Mouse (Mus musculus) megakaryocyte, embryonic 14.5 days (primary cell): ENCODE measurements around the gene Ap3d1.

Source experiments
- FLI1 ChIP-seq: IDR thresholded peaks from 2 replicates; pipeline ENCODE4 v1.6.1; 2012; ENCODE audit warnings: low read length, inconsistent platforms, mixed read lengths
- GATA1 ChIP-seq: IDR thresholded peaks from 3 replicates; pipeline ENCODE4 v1.6.1; 2012; ENCODE audit warnings: mixed read lengths, low read length, inconsistent platforms, borderline replicate concordance

DNA sequence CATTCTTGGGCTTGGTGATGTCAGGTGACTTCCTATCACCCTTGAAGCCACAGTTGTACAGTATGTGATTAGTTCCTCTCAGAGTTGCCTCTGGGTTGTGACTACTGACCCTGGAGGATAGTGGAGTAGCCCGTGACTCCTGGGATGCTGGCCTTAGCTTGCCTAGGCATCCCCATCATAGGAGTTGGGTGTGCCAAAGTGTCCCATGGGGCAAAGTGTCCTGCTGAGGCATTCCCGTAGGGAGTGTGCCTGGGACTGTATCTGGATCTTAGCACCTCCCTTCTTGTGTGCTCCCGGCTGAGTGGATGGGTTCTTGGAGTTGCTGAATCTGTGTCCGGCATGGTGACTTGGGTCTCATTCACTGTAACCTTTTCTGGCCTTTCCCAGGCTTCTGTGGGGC is 32.9 kb upstream of the Ap3d1 start:
- TF ChIP-seq FLI1 (no peak), GATA1 (no peak)
